Mouse (Mus musculus): ENCODE measurements around the gene Gm9376.

- TF ChIP-seq POLR2A (IDR thresholded peaks at IDR 0.05; ENCODE audit: insufficient read depth, low read length) (no peak), CTCF (IDR thresholded peaks at IDR 0.05; ENCODE audit: low read depth, low read length) (no peak)
Observed at GRCm38 (mm10) chr14:118233786-118234540, 32.8 kb upstream of the Gm9376 start.
